Mouse (Mus musculus) neural tube, embryonic 13.5 days (tissue): ENCODE data around the gene Slit3. TPM values are rescaled to one million over a fixed set of nuclear protein-coding genes. Genes with fewer than 3 reads are reported as not detected.

Experiments
- ATAC-seq: fragments of 200-750 bp; cut with Nextera tagmentation; 2 replicates; pipeline ENCODE4 v1.8.0; 2017; ENCODE audit warnings: low read depth, mild to moderate bottlenecking, moderate TSS enrichment, moderate library complexity
- H3K27ac ChIP-seq: fragments of 300-500 bp; sonication (generic); replicated peaks from 2 replicates; pipeline ENCODE4 v1.5.1; 2015; ENCODE audit warnings: moderate library complexity, mild to moderate bottlenecking, inconsistent platforms
- H3K27me3 ChIP-seq: fragments of 300-500 bp; sonication (generic); 2 replicates; pipeline ENCODE4 v1.6.1; 2015; ENCODE audit warnings: mild to moderate bottlenecking, inconsistent platforms
- H3K36me3 ChIP-seq: fragments of 300-500 bp; sonication (generic); 2 replicates; pipeline ENCODE4 v1.6.1; 2015; ENCODE audit warnings: mild to moderate bottlenecking, inconsistent platforms
- H3K4me1 ChIP-seq: fragments of 300-500 bp; sonication (generic); replicated peaks from 2 replicates; pipeline ENCODE4 v1.6.1; 2015; ENCODE audit warnings: inconsistent platforms
- H3K4me2 ChIP-seq: fragments of 300-500 bp; sonication (generic); 2 replicates; pipeline ENCODE4 v1.6.1; 2015; ENCODE audit warnings: inconsistent platforms, mild to moderate bottlenecking, moderate library complexity
- H3K4me3 ChIP-seq: fragments of 300-500 bp; sonication (generic); 2 replicates; pipeline ENCODE4 v1.5.1; 2015; ENCODE audit warnings: mild to moderate bottlenecking, inconsistent platforms
- H3K9ac ChIP-seq: fragments of 300-500 bp; sonication (generic); 2 replicates; pipeline ENCODE4 v1.6.1; 2015; ENCODE audit warnings: moderate library complexity, mild to moderate bottlenecking, inconsistent platforms
- H3K9me3 ChIP-seq: fragments of 300-500 bp; sonication (generic); 2 replicates; pipeline ENCODE4 v1.6.1; 2016; ENCODE audit warnings: inconsistent platforms
- WGBS: fragments of 180-500 bp; shearing (Covaris S2); methylation state at CpG from one replicate; pipeline ENCODE4 v1.1.7; 2015; 5-methylcytosine and 5-hydroxymethylcytosine counted together
- polyA plus RNA-seq: library from polyadenylated mRNA; unstranded; fragments of >200 nt; fragmentation: Nextera tagmentation; extraction: Ambion mirVana; gene quantifications from 2 replicates; pipeline ENCODE4 v1.2.1, GENCODE M21; 2015

Slit3 gene
- polyA plus RNA-seq, 1 experiment from 2014 or later = 31.2 TPM

DNA sequence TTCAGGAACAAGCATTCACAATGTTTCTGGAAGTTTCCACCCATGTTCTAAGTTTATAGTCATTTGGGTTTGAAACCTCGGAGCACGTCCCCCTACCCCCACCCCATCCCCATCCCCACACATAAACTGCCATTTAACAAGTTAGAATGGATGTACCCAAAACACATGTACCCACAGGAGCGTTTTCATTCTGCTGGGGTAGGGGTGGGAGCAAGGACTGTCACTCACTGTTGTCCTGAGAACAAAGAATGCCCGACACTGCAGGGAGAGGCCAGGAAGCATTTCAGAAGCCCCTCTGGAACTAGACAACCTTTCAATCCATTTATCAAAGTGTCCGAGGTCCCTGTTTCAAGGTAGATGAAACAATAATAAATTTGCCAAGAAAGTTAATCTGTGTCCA lies 383.0 kb downstream of the Slit3 start:
- Histone ChIP-seq H3K4me2 (no peak overlapping the region), H3K4me1 (peaks cover 39% of the 10 kb centered on the region), H3K36me3 (no peaks in the 10 kb centered on the region), H3K27me3 (peaks cover 35% of the 10 kb centered on the region), H3K27ac (no peak overlapping the region), H3K9ac (no peak overlapping the region), H3K9me3 (no peaks in the 10 kb centered on the region), H3K4me3 (no peak overlapping the region)
- 25% methylated on average over 5 of the region's 5 CpGs for WGBS
- no peak for ATAC-seq

DNA sequence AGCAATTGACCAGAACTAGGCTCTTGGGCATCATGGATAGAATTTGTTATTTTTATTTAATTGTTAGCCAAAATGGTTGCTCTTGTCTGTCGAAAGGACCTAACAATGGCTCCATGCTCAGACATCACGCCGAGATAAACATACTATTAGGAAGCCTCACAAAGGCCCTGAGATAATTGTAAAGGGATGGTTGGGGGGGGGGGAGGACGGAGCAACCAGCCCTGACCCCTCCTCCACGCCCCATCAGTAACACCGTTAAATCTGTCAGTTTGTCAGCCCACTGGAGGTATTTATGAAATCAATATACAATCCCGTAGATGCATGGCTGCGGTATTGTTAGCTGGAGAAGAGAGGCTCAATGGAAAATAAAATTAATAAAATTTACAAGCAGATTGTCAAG lies 383.9 kb downstream of the Slit3 start:
- Histone ChIP-seq H3K4me2 (no peak overlapping the region), H3K4me1 (peaks cover 46% of the 10 kb centered on the region), H3K9me3 (no peaks in the 10 kb centered on the region), H3K36me3 (no peaks in the 10 kb centered on the region), H3K27me3 (peaks cover 30% of the 10 kb centered on the region), H3K9ac (no peak overlapping the region), H3K27ac (no peak overlapping the region), H3K4me3 (no peak overlapping the region)
- ATAC-seq = no peak
- 30% methylated on average over 8 of the region's 8 CpGs for WGBS

DNA sequence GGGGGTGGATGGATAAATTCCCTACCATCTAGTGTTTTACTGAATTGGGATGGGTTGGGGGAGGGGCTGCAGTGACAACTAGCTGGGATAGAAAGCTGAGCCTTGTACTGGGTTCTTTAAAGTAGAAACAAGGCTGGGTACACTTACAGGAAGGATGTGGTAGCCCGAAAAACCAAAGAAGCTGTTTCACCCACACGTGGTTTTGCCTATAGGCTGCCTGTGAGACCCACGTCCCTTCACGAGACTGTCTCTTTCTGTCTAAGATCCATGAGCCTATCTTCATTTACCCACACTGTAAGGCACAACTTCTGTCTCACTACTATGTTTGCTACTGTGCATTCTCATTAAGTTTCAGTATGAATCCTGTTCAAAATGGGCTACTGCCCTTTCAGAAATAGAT lies 384.3 kb downstream of the Slit3 start:
- Histone ChIP-seq H3K4me1 (peaks cover 50% of the 10 kb centered on the region), H3K27ac (no peak overlapping the region), H3K36me3 (no peaks in the 10 kb centered on the region), H3K9ac (no peak overlapping the region), H3K9me3 (no peaks in the 10 kb centered on the region), H3K27me3 (peaks cover 30% of the 10 kb centered on the region), H3K4me3 (no peak overlapping the region), H3K4me2 (no peak overlapping the region)
- ATAC-seq = no peak
- 58% methylated on average over 4 of the region's 4 CpGs for WGBS

DNA sequence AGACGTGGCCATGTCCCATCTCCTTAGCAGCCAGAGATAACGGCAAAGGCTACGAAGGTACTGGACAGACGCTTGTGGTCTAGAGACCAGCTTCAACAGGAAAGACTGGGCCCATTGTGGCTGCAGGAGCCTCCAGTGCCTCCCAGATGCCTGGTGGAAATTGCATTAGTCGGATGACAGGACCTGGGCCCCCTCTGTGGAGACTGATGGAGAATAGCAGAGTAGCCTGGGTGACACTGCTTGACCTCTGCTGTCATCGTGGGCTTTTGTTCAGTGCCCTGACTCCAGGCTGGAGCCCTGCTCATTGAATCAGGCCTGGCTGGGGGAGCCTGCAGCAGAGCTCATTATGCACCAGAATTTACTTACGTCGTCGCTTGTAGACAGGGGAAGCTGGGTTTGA lies 384.8 kb downstream of the Slit3 start:
- Histone ChIP-seq H3K4me3 (no peak overlapping the region), H3K4me1 (peaks cover 55% of the 10 kb centered on the region), H3K9ac (no peak overlapping the region), H3K4me2 (no peak overlapping the region), H3K27me3 (peaks cover 30% of the 10 kb centered on the region), H3K36me3 (no peaks in the 10 kb centered on the region), H3K27ac (no peak overlapping the region), H3K9me3 (no peaks in the 10 kb centered on the region)
- 12% methylated on average over 9 of the region's 9 CpGs for WGBS
- no peak for ATAC-seq

DNA sequence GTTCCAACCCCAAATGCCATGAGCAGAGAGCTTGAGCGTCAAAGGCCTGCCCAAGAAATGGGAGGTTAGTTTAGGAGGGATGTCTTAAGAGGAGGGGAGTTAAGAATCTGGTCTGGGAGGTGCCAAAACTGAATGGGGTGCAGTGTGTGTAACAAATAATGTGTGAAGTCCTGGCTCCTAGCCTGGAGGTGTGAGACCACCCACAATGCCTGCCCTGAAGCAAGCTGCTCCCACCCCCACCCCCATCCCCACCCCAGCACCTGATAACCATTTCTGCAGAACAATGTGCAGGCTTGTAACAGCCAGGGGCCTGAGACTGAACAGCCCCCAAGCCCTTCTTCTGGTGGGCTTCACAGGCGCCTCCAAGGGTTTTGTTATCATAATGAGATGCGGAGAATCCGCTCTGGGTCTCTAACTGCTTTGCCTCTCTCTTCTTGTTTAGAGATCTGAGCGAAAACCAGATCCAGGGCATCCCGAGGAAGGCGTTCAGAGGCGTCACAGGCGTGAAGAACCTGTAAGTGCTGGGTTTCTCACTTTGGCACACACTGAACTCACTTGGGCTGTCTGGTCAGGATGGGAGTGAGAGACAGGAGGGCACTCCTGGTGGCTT lies 386.9 kb downstream of the Slit3 start:
- WGBS = 33% methylated on average over 9 of the region's 9 CpGs
- Histone ChIP-seq H3K4me2 (no peak overlapping the region), H3K9ac (no peak overlapping the region), H3K27me3 (peaks cover 30% of the 10 kb centered on the region), H3K4me3 (no peak overlapping the region), H3K27ac (no peak overlapping the region), H3K36me3 (no peaks in the 10 kb centered on the region), H3K4me1 (peaks cover 57% of the 10 kb centered on the region), H3K9me3 (no peaks in the 10 kb centered on the region)
- ATAC-seq = no peak; the same call in 1 of the 2 replicates

DNA sequence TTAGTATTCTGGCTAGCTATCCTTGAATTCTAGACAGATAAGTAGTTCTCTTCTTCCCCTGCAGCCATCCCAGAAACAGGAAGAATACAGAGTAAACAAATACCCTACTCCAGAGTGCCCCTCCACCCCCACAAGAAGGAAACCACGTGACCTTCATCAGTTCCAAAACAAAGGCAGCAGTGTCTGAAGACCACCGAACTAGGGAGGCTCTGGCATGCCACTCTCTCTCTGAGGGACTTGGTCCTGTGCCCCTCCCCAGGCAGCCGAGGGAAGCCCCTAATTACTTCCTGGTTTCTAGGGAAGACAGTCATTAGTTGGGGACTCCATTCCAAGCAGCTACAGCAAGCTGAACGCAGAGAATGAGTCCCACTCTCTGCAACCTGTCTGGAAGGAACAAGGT lies 391.7 kb downstream of the Slit3 start:
- Histone ChIP-seq H3K9ac (no peak overlapping the region), H3K36me3 (no peaks in the 10 kb centered on the region), H3K4me3 (no peak overlapping the region), H3K4me1 (peaks cover 43% of the 10 kb centered on the region), H3K27me3 (peaks cover 9% of the 10 kb centered on the region; the same call in 1 of the 2 replicates), H3K4me2 (no peak overlapping the region), H3K9me3 (no peaks in the 10 kb centered on the region), H3K27ac (peak overlapping the region; percentile 72)
- ATAC-seq = peak; percentile 51; the same call in 1 of the 2 replicates
- WGBS = 4% methylated on average over 4 of the region's 4 CpGs

DNA sequence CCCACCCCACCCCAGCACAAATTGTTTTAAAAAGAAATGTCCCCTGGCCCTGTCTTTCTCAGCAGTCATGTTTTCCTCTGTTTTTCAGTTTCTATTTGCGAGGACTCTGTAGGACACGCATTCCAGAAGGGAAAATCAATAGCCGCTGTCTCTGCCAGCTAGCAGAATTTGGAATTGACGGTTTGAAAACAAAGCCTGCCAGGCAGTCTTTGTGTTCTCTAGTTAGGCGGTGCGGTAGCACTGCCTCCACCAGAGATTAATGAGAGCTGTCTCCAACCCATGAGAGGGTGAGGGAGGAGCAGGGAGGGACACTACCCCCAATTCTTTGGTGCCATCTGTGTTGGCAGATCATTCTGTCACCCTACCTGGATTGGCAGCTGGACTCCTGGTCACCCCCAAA lies 392.3 kb downstream of the Slit3 start:
- Histone ChIP-seq H3K9me3 (no peaks in the 10 kb centered on the region), H3K27ac (peak overlapping the region; percentile 72; the same call in 1 of the 2 replicates), H3K9ac (no peak overlapping the region), H3K4me3 (no peak overlapping the region), H3K4me1 (peaks cover 37% of the 10 kb centered on the region), H3K36me3 (no peaks in the 10 kb centered on the region), H3K27me3 (peaks cover 7% of the 10 kb centered on the region; the same call in 1 of the 2 replicates), H3K4me2 (no peak overlapping the region)
- peak; percentile 62 for ATAC-seq
- WGBS = 7% methylated on average over 6 of the region's 6 CpGs

DNA sequence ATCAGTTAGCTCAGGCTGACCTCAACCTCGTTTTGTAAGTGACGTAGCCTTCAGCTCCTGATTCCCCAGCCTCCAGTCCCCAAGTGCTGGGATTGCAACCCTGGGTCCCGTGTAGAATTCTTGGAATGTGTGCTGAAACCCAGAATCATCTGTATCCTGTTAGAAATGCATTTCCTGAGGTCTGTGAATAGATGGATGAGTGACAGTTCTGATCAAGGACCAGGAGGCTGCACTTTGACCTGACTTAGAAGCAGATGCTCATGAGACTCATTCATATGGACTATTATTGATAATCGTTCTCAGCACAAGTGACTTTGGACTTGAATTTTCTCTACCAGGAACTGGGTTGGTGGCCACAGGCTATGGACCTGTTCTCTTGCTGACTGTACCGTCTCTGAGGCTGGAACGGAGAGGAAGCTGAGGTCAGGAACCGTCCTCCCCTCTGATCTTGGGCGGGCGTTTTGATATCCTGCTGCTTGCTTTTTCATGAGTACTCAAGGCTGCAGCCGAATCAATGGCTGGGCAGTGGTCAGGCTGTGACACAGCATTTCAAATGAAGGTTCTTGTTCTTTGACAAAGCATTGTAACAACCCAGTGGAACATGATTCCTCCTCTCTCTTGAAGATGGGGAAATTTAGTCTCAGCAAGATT lies 401.9 kb downstream of the Slit3 start:
- Histone ChIP-seq H3K36me3 (no peaks in the 10 kb centered on the region), H3K27me3 (peaks cover 4% of the 10 kb centered on the region; the same call in 1 of the 2 replicates), H3K4me2 (no peak overlapping the region), H3K27ac (no peak overlapping the region), H3K4me3 (no peak overlapping the region), H3K4me1 (peaks cover 30% of the 10 kb centered on the region), H3K9me3 (no peaks in the 10 kb centered on the region), H3K9ac (no peak overlapping the region)
- no peak for ATAC-seq
- 38% methylated on average over 10 of the region's 10 CpGs for WGBS

DNA sequence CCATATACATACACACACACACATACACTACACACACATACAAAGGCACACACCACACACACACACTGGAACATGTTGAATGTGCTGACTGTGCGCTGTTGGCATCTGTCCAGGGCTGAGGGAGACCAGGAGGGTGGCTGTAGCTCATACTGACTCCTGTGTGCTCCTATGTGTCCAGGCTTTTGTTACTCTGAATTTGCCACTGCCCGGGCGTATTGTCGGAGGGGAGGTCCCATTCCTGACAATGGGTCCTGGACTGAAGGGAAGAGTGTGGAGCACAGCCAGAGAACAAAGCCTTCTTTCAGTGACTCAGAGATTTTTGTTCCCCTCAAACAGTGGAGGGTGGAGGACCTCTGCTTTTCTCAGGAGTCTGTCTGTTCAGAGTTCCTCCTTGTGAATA lies 402.7 kb downstream of the Slit3 start:
- Histone ChIP-seq H3K9me3 (no peaks in the 10 kb centered on the region), H3K27me3 (peaks cover 10% of the 10 kb centered on the region; the same call in 1 of the 2 replicates), H3K4me1 (peaks cover 38% of the 10 kb centered on the region), H3K4me2 (no peak overlapping the region), H3K9ac (no peak overlapping the region), H3K36me3 (no peaks in the 10 kb centered on the region), H3K27ac (no peak overlapping the region), H3K4me3 (no peak overlapping the region)
- peak; percentile 21; the same call in 1 of the 2 replicates for ATAC-seq
- WGBS = 22% methylated on average over 4 of the region's 4 CpGs

DNA sequence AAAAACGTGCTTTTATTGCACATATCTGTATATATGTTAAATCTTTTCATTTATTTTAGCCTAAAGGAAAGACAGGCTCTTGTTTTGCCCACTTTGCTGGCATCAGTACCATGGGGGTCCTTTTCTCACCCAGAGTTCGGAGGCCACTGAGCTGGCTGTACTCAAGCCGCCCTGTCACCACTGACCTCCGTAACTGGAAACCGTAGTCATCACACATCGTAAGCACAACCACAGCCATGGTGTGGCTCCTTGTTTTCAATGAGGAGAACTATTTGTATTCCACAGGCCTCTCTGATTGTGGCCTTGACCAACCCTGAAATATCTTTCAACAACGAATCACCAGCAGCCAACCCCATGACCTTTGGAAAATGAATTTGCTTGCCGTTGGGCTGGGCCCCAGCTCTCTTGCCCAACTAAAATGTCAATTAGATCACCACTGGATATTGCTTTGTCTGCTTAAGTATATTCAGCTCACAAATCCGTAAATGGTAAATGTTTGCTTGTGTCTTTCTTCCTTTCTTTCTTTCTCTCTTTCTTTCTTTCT lies 405.3 kb downstream of the Slit3 start:
- ATAC-seq = no peak
- H3K4me2 ChIP-seq = no peak overlapping the region
- no peak overlapping the region for H3K9ac ChIP-seq
- no peak overlapping the region for H3K4me3 ChIP-seq
- peaks cover 49% of the 10 kb centered on the region for H3K4me1 ChIP-seq
- no peaks in the 10 kb centered on the region for H3K36me3 ChIP-seq
- H3K27ac ChIP-seq = no peak overlapping the region
- WGBS = 74% methylated on average over 9 of the region's 9 CpGs
- H3K9me3 ChIP-seq = no peaks in the 10 kb centered on the region
- H3K27me3 ChIP-seq = peaks cover 17% of the 10 kb centered on the region; the same call in 1 of the 2 replicates

DNA sequence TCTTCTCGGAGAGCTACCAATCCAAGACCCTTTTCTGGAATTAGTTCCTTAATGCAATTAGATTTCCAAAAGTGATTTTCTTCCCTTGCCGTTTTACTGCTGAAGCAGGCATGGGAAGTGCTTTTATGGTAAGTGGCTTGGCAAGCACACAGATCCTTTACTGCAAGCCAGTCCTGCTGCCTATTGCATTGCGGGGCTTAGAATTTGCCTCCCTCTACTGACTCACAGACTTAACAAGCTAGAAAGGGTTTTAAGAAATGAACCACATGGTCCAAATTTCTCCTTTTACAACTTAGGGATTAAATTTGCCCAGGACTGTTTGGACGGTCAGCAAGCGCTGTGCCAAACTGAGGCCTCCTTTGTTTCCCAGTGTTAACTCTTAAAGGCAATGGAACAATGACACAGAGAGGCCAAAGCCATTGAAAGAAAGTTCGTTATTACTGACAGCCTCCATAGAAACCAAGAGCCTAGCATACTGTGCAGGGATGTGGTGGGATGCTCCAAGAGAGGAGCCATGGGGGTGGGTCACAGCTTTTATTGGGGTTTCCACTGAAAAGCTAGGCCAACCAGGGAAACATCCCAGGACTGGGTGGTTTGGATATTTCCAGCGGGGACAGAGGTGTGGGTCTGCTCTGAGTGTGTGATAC lies 406.9 kb downstream of the Slit3 start:
- Histone ChIP-seq H3K36me3 (no peaks in the 10 kb centered on the region), H3K9ac (no peak overlapping the region; the same call in 1 of the 2 replicates), H3K9me3 (no peaks in the 10 kb centered on the region), H3K4me2 (no peak overlapping the region), H3K27me3 (peaks cover 26% of the 10 kb centered on the region), H3K4me1 (peaks cover 39% of the 10 kb centered on the region), H3K4me3 (no peak overlapping the region), H3K27ac (peak overlapping the region; percentile 63)
- 25% methylated on average over 7 of the region's 7 CpGs for WGBS
- ATAC-seq = peak; percentile 62

DNA sequence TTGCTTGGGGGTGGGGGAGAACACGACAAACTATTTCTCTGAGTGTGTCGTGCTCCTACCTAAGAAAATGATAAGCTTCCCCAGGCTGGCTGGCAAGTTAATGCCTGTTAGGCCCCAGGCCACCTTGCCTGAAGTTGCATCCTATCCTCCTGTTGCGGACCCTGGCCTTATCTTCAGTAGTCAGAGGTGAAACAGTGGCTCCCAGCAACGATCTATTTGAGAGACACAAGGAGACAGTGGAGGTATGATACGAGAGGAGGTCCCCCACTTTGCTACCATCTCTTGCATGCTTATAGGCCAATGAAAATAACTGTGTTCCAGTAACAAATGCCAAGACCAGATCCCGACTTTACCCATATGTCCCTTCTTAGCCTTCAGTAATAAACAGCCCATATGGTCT lies 414.0 kb downstream of the Slit3 start:
- no peak overlapping the region for H3K27ac ChIP-seq
- no peaks in the 10 kb centered on the region for H3K36me3 ChIP-seq
- peaks cover 25% of the 10 kb centered on the region for H3K4me1 ChIP-seq
- no peak for ATAC-seq
- peaks cover 51% of the 10 kb centered on the region for H3K27me3 ChIP-seq
- no peak overlapping the region for H3K4me2 ChIP-seq
- 82% methylated on average over 6 of the region's 6 CpGs for WGBS
- no peak overlapping the region for H3K9ac ChIP-seq
- no peaks in the 10 kb centered on the region for H3K9me3 ChIP-seq
- H3K4me3 ChIP-seq = no peak overlapping the region
